ENCODE assay signal across 8 mouse cellular contexts in genomic region chr5:137734289-137735061, GRCm38 (mm10). TPM values are rescaled to one million over a fixed set of nuclear protein-coding genes. Genes with fewer than 3 reads are reported as not detected.
DNase-seq lines count a peak whose midpoint lies in the region; ATAC-seq lines count a peak whose summit lies in the region.

No protein-coding gene starts in this region.

- H3K36me3 ChIP-seq in hindbrain, embryonic 13.5 days = peaks cover 71% of the 10 kb centered on the region
- H3K36me3 ChIP-seq in limb, embryonic 11.5 days (ENCODE audit: control insufficient read depth, insufficient read depth, low read length) = no peaks in the 10 kb centered on the region

- DNase-seq in ES-CJ7 (ENCODE audit: low read depth, low spot score) = peak; percentile 89
- DNase-seq in embryo, embryonic 11.5 days (ENCODE audit: low read depth, low spot score) = peak; percentile 71
- peak; percentile 80 for DNase-seq in limb, embryonic 11.5 days (ENCODE audit: low spot score)
- DNase-seq in right cerebral cortex, adult 2 months (ENCODE audit: low spot score in 2 of 2) = peak; percentile 89 to 90
- no peak for DNase-seq in kidney, postnatal 14 days
- no peak for DNase-seq in urinary bladder, postnatal 14 days (ENCODE audit: low spot score)
- DNase-seq in spleen, adult 12 weeks (ENCODE audit: low spot score) = no peak

- peak overlapping the region; percentile 76 for H3K9ac ChIP-seq in hindbrain, embryonic 13.5 days
- no peak overlapping the region for H3K9ac ChIP-seq in limb, embryonic 11.5 days (ENCODE audit: low read length)

- peak; percentile 96 for ATAC-seq in hindbrain, embryonic 13.5 days (ENCODE audit: low FRiP score)
- ATAC-seq in limb, embryonic 11.5 days (ENCODE audit: insufficient number of reproducible peaks, low FRiP score, low TSS enrichment, low read depth) = peak; percentile 83

- H3K4me2 ChIP-seq in hindbrain, embryonic 13.5 days = peak overlapping the region; percentile 52
- H3K4me2 ChIP-seq in limb, embryonic 11.5 days (ENCODE audit: low read depth, severe bottlenecking) = peak overlapping the region; percentile 1; the same call in 1 of the 2 replicates

- H3K4me1 ChIP-seq in hindbrain, embryonic 13.5 days (replicated peaks) = peaks cover 77% of the 10 kb centered on the region
- peaks cover 12% of the 10 kb centered on the region; the same call in 1 of the 2 replicates for H3K4me1 ChIP-seq in limb, embryonic 11.5 days (ENCODE audit: control insufficient read depth, insufficient read depth, low read length)

- no peaks in the 10 kb centered on the region for H3K27me3 ChIP-seq in hindbrain, embryonic 13.5 days
- H3K27me3 ChIP-seq in limb, embryonic 11.5 days (ENCODE audit: control insufficient read depth, insufficient read depth, low read length) = no peaks in the 10 kb centered on the region

- no peaks in the 10 kb centered on the region for H3K9me3 ChIP-seq in hindbrain, embryonic 13.5 days
- H3K9me3 ChIP-seq in limb, embryonic 11.5 days (ENCODE audit: control insufficient read depth, low read length) = no peaks in the 10 kb centered on the region

- 46% methylated on average over 6 of the region's 6 CpGs for WGBS in hindbrain, embryonic 13.5 days
- WGBS in limb, embryonic 11.5 days = 74% methylated on average over 6 of the region's 6 CpGs

- H3K27ac ChIP-seq in hindbrain, embryonic 13.5 days = peak overlapping the region; percentile 99
- H3K27ac ChIP-seq in limb, embryonic 11.5 days (replicated peaks; ENCODE audit: low read depth, low read length) = no peak overlapping the region

- peak overlapping the region; percentile 31 for H3K4me3 ChIP-seq in hindbrain, embryonic 13.5 days
- no peak overlapping the region for H3K4me3 ChIP-seq in limb, embryonic 11.5 days (ENCODE audit: low read depth, low read length)

RNA-seq across cellular contexts. Expression of gene Nyap1, which starts 6.9 kb away (rescaled TPM):
- 32.9 and 34.1 TPM in 2 replicates for polyA plus RNA-seq in hindbrain, embryonic 13.5 days (2015; fragmentation: Nextera tagmentation; extraction: Ambion mirVana)
- 1.2 and 1.8 TPM in 2 replicates for polyA plus RNA-seq in limb, embryonic 11.5 days (2014; fragmentation: Nextera tagmentation; extraction: Ambion mirVana)

RNA-seq across cellular contexts. Expression of gene Tsc22d4, which starts 11.1 kb away (rescaled TPM):
- 61.1 and 62.5 TPM in 2 replicates for polyA plus RNA-seq in hindbrain, embryonic 13.5 days (2015; fragmentation: Nextera tagmentation; extraction: Ambion mirVana)
- polyA plus RNA-seq in limb, embryonic 11.5 days (2014; fragmentation: Nextera tagmentation; extraction: Ambion mirVana) = 96.0 and 101 TPM in 2 replicates

RNA-seq across cellular contexts. Expression of gene Ppp1r35, which starts 44.2 kb away (rescaled TPM):
- polyA plus RNA-seq in hindbrain, embryonic 13.5 days (2015; fragmentation: Nextera tagmentation; extraction: Ambion mirVana) = 40.6 and 44.1 TPM in 2 replicates
- polyA plus RNA-seq in limb, embryonic 11.5 days (2014; fragmentation: Nextera tagmentation; extraction: Ambion mirVana) = 61.4 and 62.0 TPM in 2 replicates

RNA-seq across cellular contexts. Expression of gene Agfg2, which starts 49.9 kb away (rescaled TPM):
- 15.6 and 16.4 TPM in 2 replicates for polyA plus RNA-seq in hindbrain, embryonic 13.5 days (2015; fragmentation: Nextera tagmentation; extraction: Ambion mirVana)
- 14.1 and 15.4 TPM in 2 replicates for polyA plus RNA-seq in limb, embryonic 11.5 days (2014; fragmentation: Nextera tagmentation; extraction: Ambion mirVana)

RNA-seq across cellular contexts. Expression of gene Mepce, which starts 53.0 kb away (rescaled TPM):
- polyA plus RNA-seq in hindbrain, embryonic 13.5 days (2015; fragmentation: Nextera tagmentation; extraction: Ambion mirVana) = 10.7 and 11.1 TPM in 2 replicates
- polyA plus RNA-seq in limb, embryonic 11.5 days (2014; fragmentation: Nextera tagmentation; extraction: Ambion mirVana) = 12.0 and 12.2 TPM in 2 replicates

Comparison
In these comparisons a context has a peak if more than half of its experiments do, and no peak if none do; other contexts are left out.
1. DNase-seq: peak in ES-CJ7 (single experiment), embryo, embryonic 11.5 days (single experiment), limb, embryonic 11.5 days (single experiment) and right cerebral cortex, adult 2 months (2 of 2); none in kidney, postnatal 14 days (single experiment), urinary bladder, postnatal 14 days (single experiment) and spleen, adult 12 weeks (single experiment).
2. RNA of gene Nyap1, which starts 6.9 kb away (polyA plus RNA-seq): 32.9 to 34.1 TPM in hindbrain, embryonic 13.5 days; 1.2 to 1.8 TPM in limb, embryonic 11.5 days; every median in the first group is over 10 times any median in the second.